Mouse (Mus musculus) kidney, embryonic 16.5 days (tissue): ENCODE data around the gene 2310003L06Rik. TPM values are rescaled to one million over a fixed set of nuclear protein-coding genes. Genes with fewer than 3 reads are reported as not detected.

Experiments
- ATAC-seq: fragments of 200-750 bp; cut with Nextera tagmentation; 2 replicates; pipeline ENCODE4 v1.8.0; 2017; ENCODE audit warnings: moderate TSS enrichment; ENCODE audit not compliant: low FRiP score, low TSS enrichment
- H3K27ac ChIP-seq: fragments of 300-500 bp; sonication (generic); 2 replicates; pipeline ENCODE4 v1.5.1; 2014; ENCODE audit warnings: low read length
- H3K27me3 ChIP-seq: fragments of 300-500 bp; sonication (generic); 2 replicates; pipeline ENCODE4 v1.6.1; 2014; ENCODE audit warnings: low read length, control low read depth, mixed read lengths; ENCODE audit not compliant: insufficient read depth
- H3K36me3 ChIP-seq: fragments of 300-500 bp; sonication (generic); 2 replicates; pipeline ENCODE4 v1.6.1; 2014; ENCODE audit warnings: low read length, control low read depth, mixed read lengths; ENCODE audit not compliant: insufficient read depth
- H3K4me1 ChIP-seq: fragments of 300-500 bp; sonication (generic); 2 replicates; pipeline ENCODE4 v1.6.1; 2014; ENCODE audit warnings: low read length, control low read depth, mixed read lengths; ENCODE audit not compliant: insufficient read depth
- H3K4me2 ChIP-seq: fragments of 300-500 bp; sonication (generic); replicated peaks from 2 replicates; pipeline ENCODE4 v1.6.1; 2014; ENCODE audit warnings: low read depth, low read length
- H3K4me3 ChIP-seq: fragments of 300-500 bp; sonication (generic); 2 replicates; pipeline ENCODE4 v1.5.1; 2014; ENCODE audit warnings: mild to moderate bottlenecking, low read length
- H3K9ac ChIP-seq: fragments of 300-500 bp; sonication (generic); replicated peaks from 2 replicates; pipeline ENCODE4 v1.6.1; 2014; ENCODE audit warnings: low read length
- H3K9me3 ChIP-seq: fragments of 300-500 bp; sonication (generic); 2 replicates; pipeline ENCODE4 v1.6.1; 2016; ENCODE audit warnings: low read length, control low read depth
- WGBS: fragments of 180-500 bp; shearing (Covaris S2); extraction: QIAGEN DNeasy Blood & Tissue Kit; methylation state at CpG from one replicate; pipeline ENCODE4 v1.1.7; 2014; 5-methylcytosine and 5-hydroxymethylcytosine counted together
- polyA plus RNA-seq: library from polyadenylated mRNA; unstranded; fragments of >200 nt; fragmentation: Nextera tagmentation; extraction: Ambion mirVana; gene quantifications from 2 replicates; pipeline ENCODE4 v1.2.1, GENCODE M21; 2015

Gene 2310003L06Rik
- not detected in 2 replicates for polyA plus RNA-seq

DNA sequence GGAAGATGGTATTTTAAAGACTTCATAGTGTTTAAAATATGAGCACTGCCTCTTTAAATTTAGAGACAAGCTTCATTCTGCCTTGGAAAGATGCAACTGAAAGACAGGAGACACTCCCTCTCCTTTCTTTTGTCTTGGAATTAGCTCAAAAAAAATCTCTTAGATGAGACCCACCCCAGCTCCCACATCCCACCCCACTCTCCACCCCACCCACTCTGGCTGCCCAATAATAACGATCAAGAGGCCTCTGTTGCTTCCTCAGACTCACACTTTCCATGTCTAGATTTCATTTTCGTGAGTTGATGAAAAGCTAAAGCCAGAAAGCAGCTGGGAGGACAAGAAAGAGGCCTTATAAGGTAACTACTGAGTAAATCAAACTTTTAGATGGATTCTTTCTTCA lies at the start of gene 2310003L06Rik, which contains the start of gene Gm28434:
Gene 2310003L06Rik (plus strand): TSS at position 259 of the 400 bp plus-strand sequence.
Gene Gm28434 (plus strand): TSS at position 317 of the 400 bp plus-strand sequence.
- WGBS, result 52% methylated on average over 2 of the region's 2 CpGs
- Histone ChIP-seq H3K27ac (no peak within 1 kb of the TSS), H3K9me3 (no peaks in the 10 kb centered on the region), H3K36me3 (no peaks in the 10 kb centered on the region), H3K4me3 (no peak within 1 kb of the TSS), H3K9ac (no peak within 1 kb of the TSS), H3K4me1 (no peaks in the 10 kb centered on the region), H3K27me3 (no peaks in the 10 kb centered on the region), H3K4me2 (no peak within 1 kb of the TSS)
- no peak for ATAC-seq

DNA sequence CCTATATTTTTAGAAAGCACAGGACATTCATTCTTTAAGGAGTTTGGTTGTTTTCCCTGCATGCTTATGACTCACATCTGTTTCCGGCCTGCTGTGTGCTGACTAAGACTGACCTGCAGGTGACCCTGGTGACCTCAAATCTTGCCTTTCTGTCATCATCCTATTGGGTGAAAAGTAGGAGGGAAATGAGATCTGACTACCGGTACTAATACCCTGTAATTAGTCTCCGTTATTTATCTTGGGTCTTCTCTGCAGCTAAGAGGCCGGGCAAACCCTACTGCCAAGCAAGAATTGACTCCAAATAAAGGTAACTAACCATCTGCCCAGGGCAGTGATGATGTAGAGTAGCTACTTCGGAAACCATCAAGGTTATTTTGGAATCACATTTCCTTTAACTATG lies 43.9 kb upstream of the 2310003L06Rik start, which contains the start of gene Csn3:
Gene Csn3 (plus strand): TSS at position 208 of the 400 bp plus-strand sequence.
- Histone ChIP-seq H3K4me2 (no peak within 1 kb of the TSS), H3K4me1 (no peaks in the 10 kb centered on the region), H3K27me3 (no peaks in the 10 kb centered on the region), H3K27ac (no peak within 1 kb of the TSS), H3K9ac (no peak within 1 kb of the TSS), H3K4me3 (no peak within 1 kb of the TSS), H3K9me3 (no peaks in the 10 kb centered on the region), H3K36me3 (no peaks in the 10 kb centered on the region)
- no peak for ATAC-seq
- 28% methylated on average over 5 of the region's 5 CpGs for WGBS

DNA sequence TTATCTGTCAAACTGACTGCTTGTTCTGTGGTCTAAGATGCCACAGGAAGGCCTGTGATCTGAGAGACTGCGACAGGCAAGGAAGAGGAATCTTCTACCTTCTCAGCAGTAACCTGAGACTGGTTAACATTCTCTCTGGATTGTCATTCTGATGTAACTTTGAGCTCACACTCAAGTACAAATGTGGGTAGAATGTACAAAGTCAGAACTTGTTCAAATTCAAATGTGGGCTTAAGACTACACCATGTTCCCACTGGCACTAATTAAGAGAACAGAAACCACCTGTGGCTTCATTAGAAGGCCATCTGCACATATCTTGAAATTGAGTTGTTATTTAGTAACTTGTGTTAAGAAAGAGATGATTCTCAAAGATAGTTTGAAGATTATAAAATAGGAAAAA lies 37.7 kb upstream of the 2310003L06Rik start:
- ATAC-seq, result no peak
- 69% methylated on average over 1 of the region's 1 CpGs for WGBS
- no peaks in the 10 kb centered on the region for H3K27me3 ChIP-seq

DNA sequence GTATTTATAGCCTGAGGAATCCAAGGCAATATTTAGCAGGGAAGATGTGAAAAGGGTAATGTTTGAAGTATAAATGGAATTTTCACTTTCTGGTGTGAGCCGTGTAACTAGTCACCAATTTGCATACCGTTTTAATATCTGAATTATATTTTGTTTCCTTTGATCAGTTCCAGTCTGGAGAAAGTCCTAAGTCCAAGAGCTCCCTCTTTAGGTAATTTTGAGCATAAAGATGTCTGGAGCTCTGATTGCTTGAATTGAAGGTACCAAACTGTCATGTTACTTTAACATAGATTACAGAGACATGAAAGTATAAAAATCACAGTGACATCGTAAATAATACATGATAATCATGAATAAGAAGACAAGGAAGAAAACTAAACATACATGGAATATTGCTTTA lies 28.5 kb upstream of the 2310003L06Rik start:
- no peak for ATAC-seq
- Histone ChIP-seq H3K27ac (no peak overlapping the region), H3K9ac (no peak overlapping the region), H3K4me1 (no peaks in the 10 kb centered on the region), H3K36me3 (no peaks in the 10 kb centered on the region), H3K4me3 (no peak overlapping the region), H3K27me3 (no peaks in the 10 kb centered on the region), H3K4me2 (no peak overlapping the region), H3K9me3 (no peaks in the 10 kb centered on the region)
- WGBS, result 46% methylated on average over 3 of the region's 3 CpGs

More for the DNA sequence above, 37.7 kb upstream of the 2310003L06Rik start:
- no peaks in the 10 kb centered on the region for H3K4me1 ChIP-seq
- no peak overlapping the region for H3K27ac ChIP-seq
- no peak overlapping the region for H3K4me2 ChIP-seq
- H3K36me3 ChIP-seq, result no peaks in the 10 kb centered on the region
- no peak overlapping the region for H3K9ac ChIP-seq
- H3K9me3 ChIP-seq, result no peaks in the 10 kb centered on the region
- H3K4me3 ChIP-seq, result no peak overlapping the region

DNA sequence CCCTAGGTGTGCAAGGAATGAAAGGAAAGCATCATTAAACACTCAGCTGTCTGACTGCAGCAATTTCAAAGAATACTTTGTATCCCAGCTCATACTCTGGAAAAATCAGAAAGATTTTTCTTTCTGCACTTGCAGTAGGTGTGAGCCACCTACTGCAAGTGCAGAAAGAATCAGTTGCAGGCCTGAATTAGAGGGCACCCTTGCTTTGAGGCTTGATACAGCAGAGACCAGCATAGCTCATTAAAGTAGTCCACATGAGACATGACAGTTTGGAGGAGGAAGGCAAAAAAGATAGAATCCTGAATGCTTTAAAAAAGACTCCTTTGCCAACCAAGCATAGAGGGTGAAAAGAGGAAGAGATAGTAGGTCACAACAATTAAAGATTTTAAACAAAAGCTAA lies 26.7 kb upstream of the 2310003L06Rik start:
- no peaks in the 10 kb centered on the region for H3K4me1 ChIP-seq
- H3K4me2 ChIP-seq, result no peak overlapping the region
- H3K9me3 ChIP-seq, result no peaks in the 10 kb centered on the region
- H3K27me3 ChIP-seq, result no peaks in the 10 kb centered on the region
- no peaks in the 10 kb centered on the region for H3K36me3 ChIP-seq
- no peak for ATAC-seq
- H3K27ac ChIP-seq, result no peak overlapping the region
- no peak overlapping the region for H3K4me3 ChIP-seq
- no peak overlapping the region for H3K9ac ChIP-seq

DNA sequence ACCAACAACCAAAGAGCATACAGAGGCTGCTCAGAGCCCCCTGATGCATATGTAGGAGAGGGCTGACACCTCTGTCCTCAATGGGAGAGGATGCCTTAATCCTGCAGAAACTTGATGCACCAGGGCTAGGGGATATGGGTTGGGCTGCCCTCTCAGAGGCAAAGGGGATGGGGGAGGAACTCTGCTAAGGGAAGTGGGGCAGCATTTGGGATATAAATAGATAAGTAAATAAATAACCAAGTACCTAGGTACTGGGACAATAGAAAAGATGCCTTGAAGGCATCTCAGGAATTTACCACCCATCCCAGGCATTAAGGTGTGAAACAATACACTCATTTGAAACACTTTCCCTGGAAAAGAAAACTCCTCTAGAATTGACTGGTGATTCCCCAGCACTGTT lies 17.4 kb upstream of the 2310003L06Rik start:
- no peak for ATAC-seq
- Histone ChIP-seq H3K36me3 (no peaks in the 10 kb centered on the region), H3K4me2 (no peak overlapping the region), H3K27ac (no peak overlapping the region), H3K4me1 (no peaks in the 10 kb centered on the region), H3K4me3 (no peak overlapping the region), H3K9me3 (no peaks in the 10 kb centered on the region), H3K27me3 (no peaks in the 10 kb centered on the region), H3K9ac (no peak overlapping the region)

DNA sequence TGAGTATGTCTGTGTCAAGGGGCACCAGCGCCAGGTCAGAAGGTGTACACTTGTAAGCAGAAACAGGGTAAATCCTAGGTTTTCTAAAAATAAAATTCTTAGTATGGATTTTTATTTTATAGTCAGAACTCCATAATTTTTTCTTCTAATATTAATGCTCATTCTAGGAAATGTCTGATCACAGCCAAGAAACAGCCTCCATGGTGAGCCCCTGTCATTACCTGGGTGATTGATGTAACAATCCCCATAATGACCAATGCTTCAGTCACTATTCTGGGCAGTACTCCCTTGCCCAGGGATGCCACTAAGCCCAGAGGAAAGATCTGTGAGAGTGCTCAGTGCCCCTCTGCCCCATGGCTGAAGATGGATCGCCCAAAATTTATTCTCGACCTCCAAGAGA lies 9.9 kb downstream of the 2310003L06Rik start, which contains the start of gene Cabs1:
Gene Cabs1 (plus strand): TSS at position 301 of the 400 bp plus-strand sequence.
- no peaks in the 10 kb centered on the region for H3K27me3 ChIP-seq
- H3K27ac ChIP-seq, result no peak within 1 kb of the TSS
- H3K4me1 ChIP-seq, result no peaks in the 10 kb centered on the region
- H3K9ac ChIP-seq, result no peak within 1 kb of the TSS
- 82% methylated on average over 3 of the region's 3 CpGs for WGBS
- no peak within 1 kb of the TSS for H3K4me3 ChIP-seq
- no peaks in the 10 kb centered on the region for H3K36me3 ChIP-seq
- ATAC-seq, result no peak
- no peaks in the 10 kb centered on the region for H3K9me3 ChIP-seq
- no peak within 1 kb of the TSS for H3K4me2 ChIP-seq

DNA sequence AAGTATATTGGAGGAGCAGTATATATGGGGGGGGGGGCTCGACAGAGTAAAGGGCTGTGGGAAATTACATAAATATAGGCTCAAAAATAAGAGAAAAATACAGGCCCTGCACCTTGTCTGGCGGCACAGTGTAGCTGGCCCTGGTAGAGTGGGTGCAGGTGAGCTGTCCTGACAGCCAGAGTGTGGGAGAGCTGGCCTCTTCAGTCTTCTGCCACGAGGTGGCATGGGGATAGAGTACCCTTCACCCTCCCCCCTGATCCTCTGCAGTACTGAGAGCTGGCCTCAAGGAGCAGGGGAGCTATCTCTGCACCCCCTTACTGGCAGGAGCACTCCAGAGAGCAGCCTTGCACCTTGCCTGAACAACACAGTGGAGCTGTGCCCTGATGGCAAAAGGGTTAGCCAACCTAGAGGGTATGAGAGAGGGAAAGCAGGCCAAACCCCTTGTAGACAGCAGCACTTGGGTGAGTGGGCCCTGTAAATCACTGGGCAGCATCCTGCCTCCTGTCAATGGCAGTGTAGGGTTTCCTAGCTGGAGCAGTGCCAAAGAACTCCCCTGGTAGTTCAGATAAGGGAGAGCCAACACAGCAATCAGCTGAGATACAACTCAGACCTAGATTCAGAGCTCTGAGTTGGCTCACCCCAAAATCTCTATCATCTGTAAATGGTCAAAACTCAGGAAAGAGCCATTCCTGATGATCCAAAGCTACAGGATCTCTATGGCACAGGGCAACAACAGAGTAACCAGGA lies 13.4 kb downstream of the 2310003L06Rik start:
- H3K4me2 ChIP-seq, result no peak overlapping the region
- WGBS, result 65% methylated on average over 3 of the region's 3 CpGs

DNA sequence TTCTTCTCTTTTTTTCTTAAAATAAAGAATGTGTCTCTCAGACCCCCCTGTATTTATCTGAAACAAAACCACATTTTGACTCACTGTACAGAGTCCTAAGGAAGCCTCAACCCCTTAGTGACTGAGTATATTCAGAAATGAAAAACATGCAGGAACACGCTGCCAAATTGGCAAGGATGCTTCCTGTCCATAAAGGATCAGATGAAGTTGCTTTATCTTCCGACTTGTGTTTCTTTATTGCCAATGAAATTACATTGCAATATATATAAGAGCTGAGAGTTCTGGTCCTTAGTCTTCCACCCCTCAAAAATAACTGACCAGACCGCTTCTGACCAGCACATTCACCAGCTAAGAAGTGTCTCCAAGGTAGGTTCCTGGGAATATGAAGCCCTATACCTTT lies 33.0 kb downstream of the 2310003L06Rik start, which contains the start of gene Smr3a:
Gene Smr3a (plus strand): TSS at position 301 of the 400 bp plus-strand sequence.
- Histone ChIP-seq H3K4me2 (no peak within 1 kb of the TSS), H3K9me3 (no peaks in the 10 kb centered on the region), H3K4me1 (no peaks in the 10 kb centered on the region), H3K9ac (no peak within 1 kb of the TSS), H3K27me3 (no peaks in the 10 kb centered on the region), H3K4me3 (no peak within 1 kb of the TSS), H3K27ac (no peak within 1 kb of the TSS), H3K36me3 (no peaks in the 10 kb centered on the region)
- no peak for ATAC-seq
- WGBS, result 87% methylated on average over 3 of the region's 3 CpGs

More for the DNA sequence above, 13.4 kb downstream of the 2310003L06Rik start:
- no peaks in the 10 kb centered on the region for H3K4me1 ChIP-seq
- H3K27ac ChIP-seq, result no peak overlapping the region
- H3K4me3 ChIP-seq, result no peak overlapping the region
- H3K9ac ChIP-seq, result no peak overlapping the region
- no peaks in the 10 kb centered on the region for H3K9me3 ChIP-seq
- no peaks in the 10 kb centered on the region for H3K27me3 ChIP-seq
- peak; percentile 70; the same call in 1 of the 2 replicates for ATAC-seq
- H3K36me3 ChIP-seq, result no peaks in the 10 kb centered on the region

DNA sequence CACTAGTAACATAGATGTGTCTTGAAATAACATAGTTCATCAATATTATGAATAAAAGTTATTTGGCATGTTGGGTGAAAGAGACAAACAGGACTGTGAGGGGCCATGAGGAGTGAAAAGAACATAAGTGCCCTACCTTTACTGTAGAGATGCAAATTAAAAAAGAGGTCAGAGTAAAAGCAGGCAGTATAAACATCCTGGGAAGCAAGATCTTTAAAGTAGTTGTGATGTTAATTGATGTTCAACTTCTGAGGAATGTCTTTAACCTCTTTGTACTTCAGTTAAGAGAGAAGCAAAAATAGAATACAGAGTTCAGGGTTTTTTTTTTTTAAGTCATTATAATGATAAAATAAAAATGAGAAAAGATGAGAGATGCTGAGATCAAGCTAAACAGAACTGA lies 36.0 kb downstream of the 2310003L06Rik start:
- no peak for ATAC-seq
- Histone ChIP-seq H3K9me3 (no peaks in the 10 kb centered on the region), H3K27me3 (no peaks in the 10 kb centered on the region), H3K27ac (no peak overlapping the region), H3K9ac (no peak overlapping the region), H3K4me3 (no peak overlapping the region), H3K36me3 (no peaks in the 10 kb centered on the region), H3K4me1 (no peaks in the 10 kb centered on the region), H3K4me2 (no peak overlapping the region)
